Mouse (Mus musculus) brain, embryonic 14.5 days (tissue): ENCODE data around the gene Bag1. TPM values are rescaled to one million over a fixed set of nuclear protein-coding genes. Genes with fewer than 3 reads are reported as not detected.
"Not testable (repeated sequence)": the region's sequence is repeated elsewhere in the genome, so short reads cannot be mapped to it uniquely, and the experiment has no call there.

Experiments
- DNase-seq: peaks from one replicate; pipeline ENCODE4 v3.0.0-alpha.2; 2011; ENCODE audit warnings: low read depth
- CTCF ChIP-seq: fragments of 200-500 bp; IDR thresholded peaks from 2 replicates; pipeline ENCODE4 v1.5.1; 2012; ENCODE audit warnings: inconsistent platforms, mild to moderate bottlenecking, moderate library complexity, borderline replicate concordance; ENCODE audit not compliant: insufficient read depth, insufficient read length; ENCODE audit errors: extremely low read depth
- POLR2A ChIP-seq: fragments of 200-500 bp; IDR thresholded peaks from 2 replicates; pipeline ENCODE4 v1.6.1; 2012; ENCODE audit warnings: mild to moderate bottlenecking, inconsistent platforms, borderline replicate concordance; ENCODE audit not compliant: poor library complexity, insufficient read depth, insufficient read length, severe bottlenecking; ENCODE audit errors: extremely low read depth
- polyA plus RNA-seq: library from polyadenylated mRNA; depleted of rRNA; stranded (reverse); fragments of >200 nt; gene quantifications from 2 replicates; pipeline ENCODE4 v1.2.3, GENCODE M21; 2012

Gene Bag1
- polyA plus RNA-seq, 1 experiment = 117 TPM

GRCm38 (mm10) chr4:40969161-40969560, 21.1 kb upstream of the Bag1 start:
- no peak for TF ChIP-seq POLR2A
- TF ChIP-seq CTCF = no peak
- DNase-seq = no peak

- no peak for TF ChIP-seq POLR2A
- no peak for TF ChIP-seq CTCF
- DNase-seq = no peak
Measured at GRCm38 (mm10) chr4:40963536-40963935, 15.4 kb upstream of the Bag1 start.

- TF ChIP-seq POLR2A (no peak), CTCF (no peak)
- no peak for DNase-seq
Measured at GRCm38 (mm10) chr4:40955942-40956341, 7.8 kb upstream of the Bag1 start.

- TF ChIP-seq POLR2A = no peak
- peak; percentile 34; the same call in 1 of the 2 replicates for TF ChIP-seq CTCF
Measured at GRCm38 (mm10) chr4:40953521-40953920, 5.4 kb upstream of the Bag1 start.

GRCm38 (mm10) chr4:40947565-40948159, 432 bp downstream of the Bag1 start:
- no peak for TF ChIP-seq CTCF
- no peak for TF ChIP-seq POLR2A

More at GRCm38 (mm10) chr4:40953521-40953920, 5.4 kb upstream of the Bag1 start:
- no peak for DNase-seq

GRCm38 (mm10) chr4:40946516-40947121, 1.5 kb downstream of the Bag1 start:
- TF ChIP-seq POLR2A = no peak
- no peak for TF ChIP-seq CTCF
- DNase-seq = no peak

More at GRCm38 (mm10) chr4:40947565-40948159, 432 bp downstream of the Bag1 start:
- DNase-seq = no peak

GRCm38 (mm10) chr4:40943651-40944050, 4.4 kb downstream of the Bag1 start:
- TF ChIP-seq CTCF (no peak), POLR2A (no peak)
- DNase-seq = no peak

- DNase-seq = no peak
- no peak for TF ChIP-seq POLR2A
- no peak for TF ChIP-seq CTCF
Measured at GRCm38 (mm10) chr4:40938793-40939192, 9.3 kb downstream of the Bag1 start.

- TF ChIP-seq POLR2A (no peak), CTCF (no peak)
- peak; percentile 55 for DNase-seq
Measured at GRCm38 (mm10) chr4:40936175-40936839, 11.8 kb downstream of the Bag1 start.

GRCm38 (mm10) chr4:40934369-40934768, 13.7 kb downstream of the Bag1 start:
- DNase-seq = not testable (repeated sequence)

- TF ChIP-seq POLR2A (no peak), CTCF (no peak)
- DNase-seq = no peak
Measured at GRCm38 (mm10) chr4:40933694-40934093, 14.4 kb downstream of the Bag1 start.

- TF ChIP-seq POLR2A = no peak
- TF ChIP-seq CTCF = no peak
- DNase-seq = no peak
Measured at GRCm38 (mm10) chr4:40929046-40929445, 19.0 kb downstream of the Bag1 start.

GRCm38 (mm10) chr4:40925568-40925967, 22.5 kb downstream of the Bag1 start:
- no peak for TF ChIP-seq CTCF
- TF ChIP-seq POLR2A = no peak
- no peak for DNase-seq
